Mouse (Mus musculus) heart, adult 11 months (tissue): ENCODE measurements at regions not wholly inside any gene's neighbourhood (a gene's known extent, or its start where the extent isn't known, plus 50 kb on each side); places are given as distances from the start of the nearest gene placed in this dataset.
A peak's percentile ranks its signal among the peaks of the same experiment; 100 is the strongest.

ENCODE experiments used
- DNase-seq: peaks from one replicate; pipeline ENCODE4 v3.0.0; 2022

GRCm38 (mm10) chr1:35331602-35332339, 482.0 kb downstream of the Plekhb2 start:
- no peak for DNase-seq

DNA sequence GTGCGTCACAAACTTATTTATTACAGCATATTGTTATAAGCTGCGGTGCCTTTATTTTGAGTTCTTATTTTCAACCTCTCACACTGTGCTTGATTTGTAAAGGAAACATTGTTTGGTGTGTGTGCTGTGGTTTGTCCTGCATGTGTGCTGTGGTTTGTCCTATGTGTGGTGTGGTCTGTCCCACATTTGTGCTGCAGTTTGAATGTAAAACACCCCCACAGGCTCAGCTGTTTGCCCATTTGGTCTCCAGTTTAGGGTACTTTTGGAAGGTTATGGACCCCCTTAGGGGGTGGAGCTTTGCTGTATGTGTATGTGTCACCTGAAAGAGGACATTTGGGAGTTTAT, 482.5 kb downstream of the Plekhb2 start:
- no peak for DNase-seq

DNA sequence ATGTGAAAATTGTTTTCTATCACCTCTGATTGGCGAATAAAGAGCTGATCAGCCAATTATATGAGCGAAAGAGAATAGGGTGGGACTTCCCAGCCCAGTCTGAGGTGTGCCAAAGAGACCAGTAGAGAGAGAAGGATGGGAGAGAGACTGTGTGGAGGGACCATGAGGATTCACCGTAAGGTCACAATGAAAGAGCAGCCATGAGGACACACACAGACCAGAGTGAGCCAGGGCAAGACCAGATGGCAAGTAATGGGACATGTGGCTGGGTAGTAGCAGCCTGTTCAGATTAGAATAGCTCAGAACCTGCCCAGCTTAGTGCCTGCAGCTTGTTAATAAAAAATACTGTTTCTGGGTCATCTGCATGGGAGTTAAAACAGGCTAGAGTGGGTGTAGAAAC, 487.9 kb downstream of the Plekhb2 start:
- no peak for DNase-seq

GRCm38 (mm10) chr1:35338184-35338583, 488.4 kb downstream of the Plekhb2 start:
- DNase-seq: no peak

DNA sequence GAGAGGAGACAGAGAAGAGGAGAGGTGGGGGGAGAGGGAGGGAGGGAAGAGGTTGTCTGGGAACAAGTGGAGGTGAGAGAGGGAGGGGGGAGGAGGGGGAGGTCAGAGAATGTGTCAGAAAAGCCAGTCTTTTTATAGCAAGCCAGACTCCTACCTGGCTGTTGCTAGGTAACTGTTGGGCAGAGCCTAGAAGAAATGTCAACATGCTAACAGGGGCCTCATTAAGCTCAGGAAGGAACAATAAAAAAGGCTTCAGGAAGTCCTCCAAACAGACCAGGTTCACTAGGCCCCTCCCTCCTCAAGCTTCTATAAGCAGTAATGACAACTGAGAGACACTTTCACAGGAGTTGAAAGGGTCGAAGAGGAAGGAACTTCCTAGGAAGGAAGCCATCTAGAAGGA, 494.8 kb downstream of the Plekhb2 start:
- DNase-seq: no peak

- no peak for DNase-seq
Observed at GRCm38 (mm10) chr1:35348294-35348693, 498.5 kb downstream of the Plekhb2 start.

- DNase-seq: peak; percentile 57
Observed at GRCm38 (mm10) chr1:35358981-35359380, 509.2 kb downstream of the Plekhb2 start.

DNA sequence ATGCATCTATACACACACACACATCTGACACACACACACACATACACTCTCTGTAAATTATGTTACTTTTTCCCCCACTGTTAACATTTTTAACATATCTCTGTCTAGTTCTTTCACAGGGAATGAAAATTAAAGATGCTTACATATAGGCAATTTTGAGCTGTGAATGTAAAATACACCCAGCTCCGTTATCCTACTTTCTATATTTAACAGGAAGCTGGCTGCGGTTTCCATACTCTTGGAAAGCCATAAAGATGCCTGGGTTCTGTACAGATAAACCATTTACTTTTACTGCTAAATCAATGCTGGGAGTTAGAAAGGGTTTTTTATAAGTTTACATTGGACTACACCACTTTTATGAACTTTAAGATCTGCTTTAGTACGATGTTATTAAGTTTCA, 511.7 kb downstream of the Plekhb2 start:
- no peak for DNase-seq

DNA sequence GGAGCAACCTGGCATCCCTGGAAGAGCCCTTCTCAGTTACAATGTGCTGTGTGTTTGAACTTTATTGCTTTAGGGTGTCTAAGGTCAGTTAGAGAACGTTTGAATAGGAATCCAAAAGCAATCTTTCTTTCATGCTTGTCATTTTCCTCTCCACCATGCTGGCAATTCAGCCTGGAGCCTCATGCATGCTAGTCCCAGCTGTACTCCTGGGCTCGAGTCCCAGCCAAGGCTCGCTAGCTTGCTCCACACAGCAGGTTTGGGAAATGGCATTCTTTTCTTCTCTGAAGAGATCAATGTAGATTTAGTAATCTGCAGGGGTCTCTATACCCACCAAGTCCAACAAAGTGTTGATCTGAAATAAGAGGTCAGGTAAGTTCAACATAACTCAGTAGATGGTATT, 513.1 kb downstream of the Plekhb2 start:
- DNase-seq: peak; percentile 92

GRCm38 (mm10) chr1:35366559-35366958, 516.8 kb downstream of the Plekhb2 start:
- DNase-seq: peak; percentile 53

DNA sequence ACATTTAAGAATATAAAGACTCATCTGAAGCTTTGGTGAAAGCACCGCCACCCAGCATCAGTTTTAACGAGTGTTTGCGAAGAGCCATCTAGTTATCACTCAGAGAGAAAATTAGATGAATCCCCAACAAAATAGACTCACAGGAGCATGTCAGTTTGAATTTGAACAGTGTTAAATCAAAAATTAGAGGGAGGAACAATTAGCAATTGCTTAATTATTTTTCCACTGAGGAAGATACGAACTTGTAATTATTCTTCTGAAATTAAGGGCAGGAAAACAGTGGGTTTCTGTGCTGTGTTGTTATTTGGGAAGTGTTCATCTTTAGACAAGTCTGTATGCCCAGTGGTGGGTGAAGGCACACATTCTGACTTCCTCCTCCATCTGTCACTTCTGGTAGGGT, 523.0 kb downstream of the Plekhb2 start:
- DNase-seq: no peak

DNA sequence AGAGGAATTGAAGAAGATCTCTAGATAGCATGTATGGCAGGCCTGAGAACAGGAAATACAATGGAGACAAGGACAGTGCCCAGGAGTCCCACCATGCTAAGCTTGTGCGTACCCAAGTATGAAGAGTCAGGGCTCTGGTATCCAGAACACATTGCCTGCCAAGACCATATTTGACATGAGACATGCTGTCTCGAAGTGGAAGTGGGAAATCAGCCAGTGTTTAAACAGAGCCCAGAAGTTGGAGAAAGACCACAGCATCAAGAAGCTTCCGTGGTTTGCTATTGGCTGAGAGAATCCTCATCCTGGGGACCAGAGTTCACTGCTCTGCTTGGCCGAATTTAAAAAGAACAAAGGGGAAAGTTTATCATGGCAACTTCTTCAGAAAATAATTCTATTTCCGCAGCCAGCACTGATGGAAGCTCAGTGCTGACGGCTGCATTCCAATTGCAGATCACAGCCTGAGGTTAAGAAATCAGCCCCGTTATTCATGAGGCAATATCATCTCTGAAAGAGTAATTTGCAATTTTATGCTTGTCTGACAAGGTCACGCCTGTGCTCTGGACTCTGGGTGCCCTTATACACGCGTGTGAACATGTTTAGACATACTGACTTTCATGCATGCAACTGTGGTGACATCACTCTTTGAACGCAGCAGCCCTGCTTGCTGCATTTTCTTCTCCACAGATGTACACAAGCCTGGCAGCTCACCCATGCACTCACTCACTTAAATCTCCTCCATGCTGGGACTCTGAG, 531.0 kb downstream of the Plekhb2 start:
- DNase-seq: peak; percentile 91

- DNase-seq: peak; percentile 95
Observed at GRCm38 (mm10) chr1:35385430-35385829, 535.7 kb downstream of the Plekhb2 start.

DNA sequence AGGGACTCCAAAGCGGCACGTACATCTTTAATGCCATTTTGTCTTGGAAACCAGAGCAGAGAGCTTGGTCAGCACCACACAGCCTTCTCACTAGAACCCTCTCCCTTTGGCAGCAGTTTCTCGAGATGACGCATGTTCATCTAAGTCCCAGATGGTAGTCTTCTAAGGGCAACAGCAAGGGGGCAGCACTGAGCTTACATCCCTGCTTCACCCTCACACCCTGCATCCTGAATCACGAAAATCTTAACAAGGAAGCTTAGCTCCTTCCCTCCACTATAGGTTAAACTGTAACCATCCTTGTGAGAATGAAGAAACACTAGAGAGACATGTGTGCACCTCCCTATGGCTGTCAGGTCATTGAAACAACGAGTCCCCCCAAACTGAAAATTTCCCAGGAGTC, 538.4 kb downstream of the Plekhb2 start:
- DNase-seq: peak; percentile 84

- DNase-seq: peak; percentile 14
Observed at GRCm38 (mm10) chr1:35390371-35390770, 540.6 kb downstream of the Plekhb2 start.

DNA sequence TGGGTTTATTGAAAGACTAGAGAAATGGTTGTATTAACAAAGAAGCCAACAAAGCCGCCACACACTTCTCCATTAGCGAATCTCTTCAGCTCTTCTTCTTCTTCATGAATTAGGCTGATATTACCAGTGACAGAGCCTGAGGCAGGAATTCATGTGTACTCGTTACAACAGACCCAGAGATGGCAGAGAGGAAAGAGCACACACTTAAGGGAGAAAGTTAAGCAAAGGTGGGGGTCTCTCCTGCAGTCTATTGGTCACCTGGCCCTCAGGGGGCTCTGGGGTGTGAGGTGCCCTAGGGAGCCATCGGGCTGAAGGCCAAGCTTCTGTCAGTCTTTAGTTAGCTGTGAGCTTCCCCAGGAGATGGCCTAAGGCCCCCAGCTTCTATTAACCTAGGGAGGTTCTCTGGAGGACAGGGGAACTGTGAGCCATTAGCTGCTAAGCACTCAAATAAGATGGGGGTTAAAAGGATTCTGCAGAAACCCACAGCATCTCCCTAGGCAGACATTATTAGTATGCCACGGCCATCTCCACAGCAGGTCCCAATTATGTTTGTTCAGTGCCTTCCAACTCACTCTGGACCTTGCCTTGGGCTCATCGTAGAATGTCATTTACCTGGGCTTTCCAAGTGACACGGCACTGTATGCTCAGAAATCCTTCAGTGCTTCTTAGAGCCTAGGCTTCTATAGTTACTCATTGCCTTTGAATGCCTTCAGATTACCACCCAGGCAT, 541.2 kb downstream of the Plekhb2 start:
- peak; percentile 59 for DNase-seq

GRCm38 (mm10) chr1:35393550-35394118, 543.9 kb downstream of the Plekhb2 start:
- DNase-seq: peak; percentile 55

GRCm38 (mm10) chr1:35400674-35401359, 551.0 kb downstream of the Plekhb2 start:
- no peak for DNase-seq

DNA sequence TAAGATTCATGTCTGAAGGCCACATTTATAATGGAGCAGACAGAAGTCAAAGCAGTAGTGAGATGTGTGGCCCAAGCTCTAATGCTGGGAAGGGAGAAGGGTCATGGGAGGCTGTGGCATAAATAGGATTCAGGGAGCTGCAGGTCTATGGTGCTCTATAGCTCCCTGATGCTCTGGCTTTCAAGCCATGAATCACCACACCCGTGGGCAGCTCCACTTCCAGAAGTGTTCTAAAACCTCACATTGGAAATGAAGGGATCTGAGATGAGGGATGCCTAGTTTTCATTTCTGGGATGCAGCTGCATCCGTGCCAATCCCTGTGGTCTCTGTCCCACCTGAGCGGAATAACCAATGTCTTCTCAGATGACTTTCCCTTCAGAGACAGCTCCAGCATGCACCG, 553.2 kb downstream of the Plekhb2 start:
- DNase-seq: no peak

DNA sequence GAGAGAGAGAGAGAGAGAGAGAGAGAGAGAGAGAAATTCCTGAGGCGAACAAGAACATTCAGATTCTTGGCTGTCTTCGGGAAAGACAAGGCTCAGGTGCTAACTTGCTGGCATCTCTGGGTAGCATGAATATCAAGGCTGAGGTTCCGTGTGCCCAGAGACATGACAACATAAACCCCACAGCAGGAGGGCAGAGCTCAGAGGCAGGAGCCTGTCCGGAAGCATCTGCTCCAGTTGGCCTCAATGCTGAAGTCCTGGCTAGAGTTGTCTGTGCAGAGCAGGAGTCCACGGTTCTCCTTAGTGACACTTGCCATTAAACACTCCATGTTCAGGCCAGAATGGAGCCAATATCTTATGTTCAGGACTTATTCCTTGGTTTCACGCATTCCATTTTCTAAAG, 555.6 kb downstream of the Plekhb2 start:
- no peak for DNase-seq

GRCm38 (mm10) chr1:35415646-35416045, 565.9 kb downstream of the Plekhb2 start:
- peak; percentile 92 for DNase-seq

DNA sequence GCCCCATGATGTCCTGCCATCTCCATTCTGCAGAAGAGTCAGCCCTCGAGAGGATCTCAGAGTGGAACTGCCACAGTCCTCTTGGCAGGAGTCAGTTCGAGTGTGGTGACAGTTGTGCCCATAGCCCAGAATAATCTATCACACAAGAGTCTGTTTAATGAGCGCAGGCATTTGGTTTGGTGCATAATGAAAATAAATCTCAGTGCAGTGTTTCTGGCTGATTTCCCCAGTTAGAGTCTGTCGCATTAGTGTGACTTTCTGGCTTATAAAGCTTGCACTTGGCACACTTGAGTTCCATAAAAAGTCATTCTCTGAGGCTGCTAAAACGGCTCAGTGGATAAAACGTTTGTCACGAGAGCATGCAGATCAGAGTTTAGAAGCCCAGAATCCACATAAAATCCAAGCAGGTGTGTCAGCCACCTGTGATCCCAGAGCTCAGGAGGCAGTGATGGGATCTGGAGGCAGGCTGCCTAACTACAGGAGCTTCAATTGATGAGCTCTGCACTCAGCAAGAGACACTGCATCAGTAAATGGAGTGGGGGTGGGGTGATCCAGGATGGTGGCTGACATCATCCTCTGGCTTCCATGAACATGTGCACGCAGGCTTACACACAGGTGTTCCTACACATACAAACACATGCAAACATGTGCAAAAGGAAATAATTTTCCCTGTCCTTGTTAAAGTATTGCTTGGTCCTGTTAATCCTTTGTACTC, 578.5 kb downstream of the Plekhb2 start:
- DNase-seq: no peak
